ENCODE assay signal across 8 mouse cellular contexts in the genomic region with DNA sequence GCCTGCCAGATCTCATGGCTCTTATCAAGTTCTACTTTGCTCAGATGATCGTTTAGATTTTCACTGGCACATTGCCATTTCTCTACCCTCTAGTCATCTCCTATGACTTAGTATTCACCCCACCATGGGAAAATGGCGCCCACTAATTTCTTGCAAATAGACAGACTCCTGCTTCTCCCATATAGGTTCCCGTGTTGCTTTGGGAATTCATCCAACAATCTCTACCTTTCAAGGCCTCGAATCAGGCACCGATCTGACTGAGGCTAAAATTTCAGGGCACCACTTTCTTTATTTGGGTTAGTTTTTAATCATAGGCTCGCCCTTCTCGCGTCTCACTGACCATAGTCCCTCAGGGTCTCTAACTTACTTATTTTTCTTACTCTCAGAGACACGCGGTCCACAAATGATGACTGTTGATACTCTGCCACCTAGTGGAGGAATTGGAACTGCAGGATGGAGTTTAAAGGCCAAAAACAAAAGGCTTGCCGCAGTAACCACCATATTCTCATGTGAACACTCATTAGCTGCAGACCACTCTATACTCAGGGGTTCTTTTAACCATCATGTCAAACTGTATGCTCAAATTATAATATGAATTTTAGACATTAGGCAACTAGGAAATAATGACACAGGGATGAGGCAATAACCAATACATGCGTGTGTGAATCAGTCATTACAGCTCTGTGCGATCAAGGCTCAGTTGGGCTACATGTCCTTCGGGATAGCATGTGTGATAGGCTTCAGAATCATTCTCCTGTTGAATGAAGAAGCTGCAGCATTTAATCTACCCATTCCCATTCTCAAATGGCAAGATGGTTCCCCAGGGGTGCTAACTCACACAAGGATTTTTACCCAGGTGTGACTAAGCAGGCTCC.
DNase-seq lines count a peak whose midpoint lies in the region; ATAC-seq and TF ChIP-seq lines count a peak whose summit lies in the region.

No protein-coding gene starts in this region.

- no peaks in the 10 kb centered on the region for H3K36me3 ChIP-seq in forebrain, embryonic 16.5 days (ENCODE audit: control insufficient read depth, insufficient read depth)
- H3K36me3 ChIP-seq in kidney, embryonic 15.5 days: no peaks in the 10 kb centered on the region
- H3K36me3 ChIP-seq in limb, embryonic 14.5 days (ENCODE audit: control insufficient read depth, insufficient read depth, low read length): no peaks in the 10 kb centered on the region
- H3K36me3 ChIP-seq in neural tube, embryonic 11.5 days (ENCODE audit: control insufficient read depth, insufficient read depth, low read length): no peaks in the 10 kb centered on the region

- TF ChIP-seq CTCF in cerebellum, adult 2 months (IDR thresholded peaks at IDR 0.05; ENCODE audit: borderline replicate concordance, insufficient read depth, low read depth, low read length): peak; percentile 32; the same call in 1 of the 2 replicates

- H3K27me3 ChIP-seq in cerebellum, adult 2 months (ENCODE audit: control insufficient read depth, insufficient read depth, low read length): no peaks in the 10 kb centered on the region
- no peaks in the 10 kb centered on the region for H3K27me3 ChIP-seq in forebrain, embryonic 16.5 days (replicated peaks; ENCODE audit: control insufficient read depth, insufficient read depth, low read length)
- H3K27me3 ChIP-seq in kidney, embryonic 15.5 days: peaks cover 5% of the 10 kb centered on the region; the same call in 1 of the 2 replicates
- 0 out of 2 replicates have a peak, but pooled peaks cover 5% of the 10 kb centered on the region for H3K27me3 ChIP-seq in limb, embryonic 14.5 days (ENCODE audit: control insufficient read depth, insufficient read depth, low read length)
- no peaks in the 10 kb centered on the region for H3K27me3 ChIP-seq in neural tube, embryonic 11.5 days (ENCODE audit: control insufficient read depth, insufficient read depth, low read length)

- H3K4me3 ChIP-seq in cerebellum, adult 2 months (replicated peaks; ENCODE audit: insufficient read depth, low read depth, low read length): no peak overlapping the region
- no peak overlapping the region for H3K4me3 ChIP-seq in forebrain, embryonic 16.5 days (replicated peaks; ENCODE audit: low read length)
- no peak overlapping the region for H3K4me3 ChIP-seq in kidney, embryonic 15.5 days (replicated peaks)
- H3K4me3 ChIP-seq in limb, embryonic 14.5 days (replicated peaks; ENCODE audit: low read length): no peak overlapping the region
- no peak overlapping the region for H3K4me3 ChIP-seq in neural tube, embryonic 11.5 days (ENCODE audit: low read depth, low read length)

- TF ChIP-seq POLR2A in cerebellum, adult 2 months (IDR thresholded peaks at IDR 0.05; ENCODE audit: borderline replicate concordance, insufficient read depth, low read length): no peak
- TF ChIP-seq POLR2A in limb, embryonic 14.5 days (IDR thresholded peaks at IDR 0.05; ENCODE audit: borderline replicate concordance, extremely low read depth, insufficient read depth, insufficient read length): no peak

- no peaks in the 10 kb centered on the region for H3K4me1 ChIP-seq in cerebellum, adult 2 months (ENCODE audit: control insufficient read depth, insufficient read depth, low read length)
- peaks cover 3% of the 10 kb centered on the region; the same call in 1 of the 2 replicates for H3K4me1 ChIP-seq in forebrain, embryonic 16.5 days (replicated peaks; ENCODE audit: control insufficient read depth, insufficient read depth, low read length)
- 0 out of 2 replicates have a peak, but pooled peaks cover 2% of the 10 kb centered on the region for H3K4me1 ChIP-seq in kidney, embryonic 15.5 days
- no peaks in the 10 kb centered on the region for H3K4me1 ChIP-seq in limb, embryonic 14.5 days (ENCODE audit: control insufficient read depth, insufficient read depth, low read length)
- no peaks in the 10 kb centered on the region for H3K4me1 ChIP-seq in neural tube, embryonic 11.5 days (ENCODE audit: control insufficient read depth, insufficient read depth, low read length)

- DNase-seq in thymus, postnatal 0 days (ENCODE audit: low spot score): peak; percentile 11
- DNase-seq in thymus, postnatal 14 days: no peak
- DNase-seq in cerebellum, adult 2 months: peak; percentile 32 to 36
- peak; percentile 38 for DNase-seq in limb, embryonic 14.5 days (ENCODE audit: low spot score)
- DNase-seq in neural tube, embryonic 11.5 days (ENCODE audit: low spot score): peak; percentile 44

- no peak overlapping the region for H3K27ac ChIP-seq in cerebellum, adult 2 months (ENCODE audit: insufficient read depth, low read length)
- H3K27ac ChIP-seq in forebrain, embryonic 16.5 days (ENCODE audit: low read length): no peak overlapping the region
- H3K27ac ChIP-seq in kidney, embryonic 15.5 days: no peak overlapping the region
- H3K27ac ChIP-seq in limb, embryonic 14.5 days (replicated peaks; ENCODE audit: low read depth, low read length): no peak overlapping the region
- H3K27ac ChIP-seq in neural tube, embryonic 11.5 days (ENCODE audit: low read depth, low read length): no peak overlapping the region

- H3K9ac ChIP-seq in forebrain, embryonic 16.5 days (replicated peaks; ENCODE audit: low read depth, low read length): no peak overlapping the region
- H3K9ac ChIP-seq in kidney, embryonic 15.5 days: no peak overlapping the region
- H3K9ac ChIP-seq in limb, embryonic 14.5 days (ENCODE audit: low read depth, low read length, severe bottlenecking): no peak overlapping the region
- H3K9ac ChIP-seq in neural tube, embryonic 11.5 days (ENCODE audit: low read length): no peak overlapping the region

- 34% methylated on average over 14 of the region's 14 CpGs for WGBS in cerebellum, adult 2 months
- WGBS in forebrain, embryonic 16.5 days: 52% methylated on average over 14 of the region's 14 CpGs
- WGBS in kidney, embryonic 15.5 days: 53% methylated on average over 14 of the region's 14 CpGs
- WGBS in limb, embryonic 14.5 days: 58% methylated on average over 14 of the region's 14 CpGs
- WGBS in neural tube, embryonic 11.5 days: 59% methylated on average over 14 of the region's 14 CpGs

- peak overlapping the region; percentile 23; the same call in 1 of the 2 replicates for H3K4me2 ChIP-seq in forebrain, embryonic 16.5 days (ENCODE audit: low read length)
- no peak overlapping the region for H3K4me2 ChIP-seq in kidney, embryonic 15.5 days
- H3K4me2 ChIP-seq in limb, embryonic 14.5 days (replicated peaks; ENCODE audit: low read depth, low read length, severe bottlenecking): no peak overlapping the region
- H3K4me2 ChIP-seq in neural tube, embryonic 11.5 days (ENCODE audit: low read depth): no peak overlapping the region

- peak; percentile 45 for ATAC-seq in forebrain, embryonic 16.5 days
- 0 out of 2 replicates have a peak, but pooled peaks have one; percentile 52 for ATAC-seq in kidney, embryonic 15.5 days (replicated peaks; ENCODE audit: low FRiP score)
- peak; percentile 50; the same call in 1 of the 2 replicates for ATAC-seq in limb, embryonic 14.5 days (ENCODE audit: low FRiP score, low read depth)
- no peak; the same call in 1 of the 2 replicates for ATAC-seq in neural tube, embryonic 11.5 days (ENCODE audit: insufficient read depth, low FRiP score, low TSS enrichment)
- no peak for ATAC-seq in activated CD4-positive, CD25-positive, alpha-beta regulatory T cell, adult 4 months

- H3K9me3 ChIP-seq in forebrain, embryonic 16.5 days (ENCODE audit: control insufficient read depth, low read length): no peaks in the 10 kb centered on the region
- no peaks in the 10 kb centered on the region for H3K9me3 ChIP-seq in kidney, embryonic 15.5 days (replicated peaks)
- no peaks in the 10 kb centered on the region for H3K9me3 ChIP-seq in limb, embryonic 14.5 days (ENCODE audit: control insufficient read depth, low read length)
- H3K9me3 ChIP-seq in neural tube, embryonic 11.5 days (ENCODE audit: control insufficient read depth, low read length): no peaks in the 10 kb centered on the region

Comparison
In these comparisons a context has a peak if more than half of its experiments do, and no peak if none do; other contexts are left out.
1. ATAC-seq: peak in forebrain, embryonic 16.5 days (single experiment), kidney, embryonic 15.5 days (single experiment) and limb, embryonic 14.5 days (single experiment); none in neural tube, embryonic 11.5 days (single experiment) and activated CD4-positive, CD25-positive, alpha-beta regulatory T cell, adult 4 months (single experiment).